In genomic region chr1:134151655-134152412, GRCm38 (mm10) we compare ENCODE assay signal across 8 mouse cellular contexts. TPM values are rescaled to one million over a fixed set of nuclear protein-coding genes. Genes with fewer than 3 reads are reported as not detected.
DNase-seq lines count a peak whose midpoint lies in the region; ATAC-seq and TF ChIP-seq lines count a peak whose summit lies in the region.

No protein-coding gene starts in this region.

- no peak overlapping the region for H3K4me3 ChIP-seq in bone marrow, adult 2 months (replicated peaks; ENCODE audit: control insufficient read depth, low read depth, low read length)
- H3K4me3 ChIP-seq in embryonic facial prominence, embryonic 15.5 days (replicated peaks) = no peak overlapping the region
- H3K4me3 ChIP-seq in limb, embryonic 13.5 days = no peak overlapping the region
- H3K4me3 ChIP-seq in midbrain, postnatal 0 days (ENCODE audit: low read depth, low read length) = no peak overlapping the region

- peak; percentile 68 for TF ChIP-seq CTCF in bone marrow, adult 2 months (IDR thresholded peaks at IDR 0.05; ENCODE audit: control insufficient read depth, insufficient read depth, low read length)
- TF ChIP-seq CTCF in midbrain, postnatal 0 days (IDR thresholded peaks at IDR 0.05) = peak; percentile 94

- no peak overlapping the region for H3K27ac ChIP-seq in bone marrow, adult 2 months (ENCODE audit: control insufficient read depth, insufficient read depth, low read depth, low read length, poor library complexity)
- no peak overlapping the region for H3K27ac ChIP-seq in embryonic facial prominence, embryonic 15.5 days (replicated peaks)
- no peak overlapping the region for H3K27ac ChIP-seq in limb, embryonic 13.5 days
- H3K27ac ChIP-seq in midbrain, postnatal 0 days (ENCODE audit: low read depth, low read length) = no peak overlapping the region

- H3K4me2 ChIP-seq in embryonic facial prominence, embryonic 15.5 days (replicated peaks) = no peak overlapping the region
- no peak overlapping the region for H3K4me2 ChIP-seq in limb, embryonic 13.5 days (replicated peaks)
- H3K4me2 ChIP-seq in midbrain, postnatal 0 days (ENCODE audit: low read depth, low read length, poor library complexity, severe bottlenecking) = no peak overlapping the region

- H3K36me3 ChIP-seq in embryonic facial prominence, embryonic 15.5 days = no peaks in the 10 kb centered on the region
- no peaks in the 10 kb centered on the region for H3K36me3 ChIP-seq in limb, embryonic 13.5 days
- no peaks in the 10 kb centered on the region for H3K36me3 ChIP-seq in midbrain, postnatal 0 days (ENCODE audit: insufficient read depth, low read length)

- no peak for TF ChIP-seq POLR2A in bone marrow, adult 2 months (IDR thresholded peaks at IDR 0.05; ENCODE audit: borderline replicate concordance, control insufficient read depth, low read depth, low read length)

- 26% methylated on average over 13 of the region's 13 CpGs for WGBS in bone marrow, adult 2 months
- 34% methylated on average over 13 of the region's 13 CpGs for WGBS in embryonic facial prominence, embryonic 15.5 days
- 33% methylated on average over 13 of the region's 13 CpGs for WGBS in limb, embryonic 13.5 days
- WGBS in midbrain, postnatal 0 days = 31% methylated on average over 13 of the region's 13 CpGs

- no peaks in the 10 kb centered on the region for H3K4me1 ChIP-seq in bone marrow, adult 2 months (ENCODE audit: control insufficient read depth, insufficient read depth, low read length)
- no peaks in the 10 kb centered on the region for H3K4me1 ChIP-seq in embryonic facial prominence, embryonic 15.5 days
- no peaks in the 10 kb centered on the region for H3K4me1 ChIP-seq in limb, embryonic 13.5 days
- no peaks in the 10 kb centered on the region for H3K4me1 ChIP-seq in midbrain, postnatal 0 days (ENCODE audit: insufficient read depth, low read length)

- no peaks in the 10 kb centered on the region for H3K27me3 ChIP-seq in embryonic facial prominence, embryonic 15.5 days
- 0 out of 2 replicates have a peak, but pooled peaks cover 3% of the 10 kb centered on the region for H3K27me3 ChIP-seq in limb, embryonic 13.5 days
- H3K27me3 ChIP-seq in midbrain, postnatal 0 days (ENCODE audit: insufficient read depth, low read length) = no peaks in the 10 kb centered on the region; the same call in 1 of the 2 replicates

- peak; percentile 74 for DNase-seq in A20 (ENCODE audit: low read depth, low spot score)
- DNase-seq in heart, adult 9 months (ENCODE audit: low spot score in 2 of 2) = peak; percentile 31 to 78
- peak; percentile 84 for DNase-seq in kidney, adult 9 months
- DNase-seq in midbrain, postnatal 0 days (ENCODE audit: low spot score) = peak; percentile 95
- DNase-seq in spleen, postnatal 10 days (ENCODE audit: low spot score in 2 of 2) = peak; percentile 64 to 74

- ATAC-seq in embryonic facial prominence, embryonic 15.5 days (ENCODE audit: insufficient number of reproducible peaks, low FRiP score, low TSS enrichment, low read depth) = peak; percentile 72; the same call in 1 of the 2 replicates
- ATAC-seq in limb, embryonic 13.5 days (ENCODE audit: low FRiP score, low read depth) = peak; percentile 83; the same call in 1 of the 2 replicates
- peak; percentile 88 for ATAC-seq in midbrain, postnatal 0 days (ENCODE audit: low FRiP score)

- H3K9ac ChIP-seq in embryonic facial prominence, embryonic 15.5 days = no peak overlapping the region
- H3K9ac ChIP-seq in limb, embryonic 13.5 days = no peak overlapping the region
- H3K9ac ChIP-seq in midbrain, postnatal 0 days (replicated peaks; ENCODE audit: low read length, poor library complexity, severe bottlenecking) = no peak overlapping the region

- H3K9me3 ChIP-seq in embryonic facial prominence, embryonic 15.5 days (replicated peaks) = no peaks in the 10 kb centered on the region
- H3K9me3 ChIP-seq in limb, embryonic 13.5 days = peaks cover 6% of the 10 kb centered on the region; the same call in 1 of the 2 replicates
- H3K9me3 ChIP-seq in midbrain, postnatal 0 days (ENCODE audit: low read length) = no peaks in the 10 kb centered on the region

RNA-seq across cellular contexts. Expression of gene Chil1, which starts 30.1 kb away (rescaled TPM):
- polyA plus RNA-seq in bone marrow, adult 2 months (2011; ENCODE audit: insufficient read depth, insufficient read length, low replicate concordance, missing spikeins) = 37.4 and 135 TPM in 2 replicates
- polyA plus RNA-seq in embryonic facial prominence, embryonic 15.5 days (2015; fragmentation: Nextera tagmentation; extraction: Ambion mirVana) = 22.8 and 30.2 TPM in 2 replicates
- 11.6 and 12.1 TPM in 2 replicates for polyA plus RNA-seq in limb, embryonic 13.5 days (2015; fragmentation: Nextera tagmentation; extraction: Ambion mirVana)
- 0.47 and 3.0 TPM in 2 replicates for total RNA-seq in midbrain, postnatal 0 days (2014; rRNA removed)
- polyA plus RNA-seq in midbrain, postnatal 0 days (2015; fragmentation: Nextera tagmentation; extraction: Ambion mirVana) = 3.0 and 4.3 TPM in 2 replicates

RNA-seq across cellular contexts. Expression of gene Chit1, which starts 40.8 kb away (rescaled TPM):
- not detected in 2 replicates for polyA plus RNA-seq in bone marrow, adult 2 months (2011; ENCODE audit: insufficient read depth, insufficient read length, low replicate concordance, missing spikeins)
- polyA plus RNA-seq in embryonic facial prominence, embryonic 15.5 days (2015; fragmentation: Nextera tagmentation; extraction: Ambion mirVana) = 0.61 and 0.67 TPM in 2 replicates
- 0.17 and 0.26 TPM in 2 replicates for polyA plus RNA-seq in limb, embryonic 13.5 days (2015; fragmentation: Nextera tagmentation; extraction: Ambion mirVana)
- total RNA-seq in midbrain, postnatal 0 days (2014; rRNA removed) = 0.24 and 0.99 TPM in 2 replicates
- polyA plus RNA-seq in midbrain, postnatal 0 days (2015; fragmentation: Nextera tagmentation; extraction: Ambion mirVana) = 0.21 and 0.48 TPM in 2 replicates

RNA-seq across cellular contexts. Expression of gene Mybph, which starts 41.4 kb away (rescaled TPM):
- not detected in 2 replicates for polyA plus RNA-seq in bone marrow, adult 2 months (2011; ENCODE audit: insufficient read depth, insufficient read length, low replicate concordance, missing spikeins)
- polyA plus RNA-seq in embryonic facial prominence, embryonic 15.5 days (2015; fragmentation: Nextera tagmentation; extraction: Ambion mirVana) = 102 and 127 TPM in 2 replicates
- polyA plus RNA-seq in limb, embryonic 13.5 days (2015; fragmentation: Nextera tagmentation; extraction: Ambion mirVana) = 89.8 and 93.2 TPM in 2 replicates
- not detected in 2 replicates for total RNA-seq in midbrain, postnatal 0 days (2014; rRNA removed)
- 0.12 TPM in 1 of 2 replicates, not detected in the other for polyA plus RNA-seq in midbrain, postnatal 0 days (2015; fragmentation: Nextera tagmentation; extraction: Ambion mirVana)

Comparison
In these comparisons a context has a peak if more than half of its experiments do, and no peak if none do; other contexts are left out.
1. RNA of gene Mybph, which starts 41.4 kb away (polyA plus RNA-seq): 102 to 127 TPM in embryonic facial prominence, embryonic 15.5 days and 89.8 to 93.2 TPM in limb, embryonic 13.5 days; 0.12 TPM in midbrain, postnatal 0 days and not detected in bone marrow, adult 2 months; every median in the first group is over 10 times any median in the second.
2. Peak in every context shown above with its lines, with median percentiles within 50 percentile points of each other: DNase-seq and ATAC-seq.